Mouse (Mus musculus): ENCODE data around the gene Zfp710. TPM values are rescaled to one million over a fixed set of nuclear protein-coding genes. Genes with fewer than 3 reads are reported as not detected.

The Zfp710 gene
- polyA plus RNA-seq, 1 experiment from 2014 or later = 17.0 TPM

DNA sequence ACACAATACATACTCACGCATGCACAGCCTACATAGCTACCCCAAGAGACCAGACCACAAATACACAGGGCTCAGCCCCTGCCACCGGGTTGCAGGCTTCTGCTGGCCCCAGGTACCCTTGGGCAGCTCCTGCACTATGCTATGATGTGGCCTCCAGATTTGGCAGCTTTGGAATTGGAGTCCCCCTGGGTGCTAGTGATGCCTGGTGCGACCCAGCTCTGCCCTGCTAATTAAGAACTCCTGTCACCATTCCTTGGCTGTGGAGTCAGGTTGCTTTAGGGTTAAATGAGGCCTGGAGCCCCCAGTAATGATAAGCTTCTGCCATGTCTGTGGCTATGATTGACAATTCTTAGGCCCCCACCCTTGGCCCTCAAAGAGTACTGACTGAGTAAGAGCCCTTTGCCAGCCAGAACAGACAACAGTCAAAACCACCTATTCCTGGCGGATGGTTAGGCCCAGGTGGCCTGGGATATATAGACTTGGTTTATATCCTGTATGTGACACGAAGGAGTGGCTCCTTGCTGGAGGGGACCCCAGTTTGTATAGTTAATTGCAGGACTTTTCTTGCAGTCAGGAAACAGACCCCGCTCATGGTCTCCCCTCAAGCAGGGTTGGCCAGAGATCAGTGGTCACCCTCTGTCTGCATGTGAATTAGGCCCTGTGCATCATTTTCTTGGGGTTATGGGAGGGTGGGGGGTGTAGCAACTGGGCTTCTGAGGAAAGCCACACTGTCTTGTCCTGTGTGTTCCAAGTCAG is 52.5 kb downstream of the Zfp710 start:
- no peak overlapping the region for H3K4me2 ChIP-seq (ENCODE audit: low read length)
- H3K27me3 ChIP-seq (ENCODE audit: control insufficient read depth, insufficient read depth, low read length) = no peaks in the 10 kb centered on the region
- no peak for DNase-seq
- peak overlapping the region; percentile 82 for H3K27ac ChIP-seq (replicated peaks; ENCODE audit: low read depth, low read length)
- no peaks in the 10 kb centered on the region for H3K9me3 ChIP-seq (ENCODE audit: control insufficient read depth, low read length)
- peaks cover 45% of the 10 kb centered on the region for H3K4me1 ChIP-seq (ENCODE audit: control insufficient read depth, insufficient read depth, low read length)
- WGBS = 57% methylated on average over 6 of the region's 6 CpGs
- peaks cover 12% of the 10 kb centered on the region for H3K36me3 ChIP-seq (ENCODE audit: control insufficient read depth, insufficient read depth, low read length)
- no peak overlapping the region for H3K4me3 ChIP-seq (replicated peaks; ENCODE audit: low read depth, low read length)
- no peak for ATAC-seq (ENCODE audit: low FRiP score, low TSS enrichment)
- H3K9ac ChIP-seq (replicated peaks; ENCODE audit: low read length) = no peak overlapping the region

DNA sequence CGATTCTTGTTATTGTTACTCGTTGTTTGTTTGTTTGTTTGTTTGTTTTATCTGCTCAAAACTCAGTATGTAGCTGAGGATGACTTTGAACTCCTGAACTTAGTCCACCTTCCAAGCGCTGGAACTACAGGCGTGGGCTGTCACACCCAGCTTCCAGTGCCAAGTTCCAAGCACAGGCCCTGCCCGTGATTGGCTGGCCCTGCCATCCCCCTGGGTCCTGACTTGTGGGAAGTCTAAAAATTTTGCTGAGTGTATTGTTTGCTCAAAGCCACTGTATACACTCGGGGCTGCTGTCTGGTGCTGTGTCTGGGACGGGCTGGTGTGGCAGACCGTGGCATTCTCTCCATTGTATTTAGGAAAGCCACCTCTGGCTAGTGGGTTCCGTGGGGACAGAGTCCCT is 53.2 kb downstream of the Zfp710 start:
- Histone ChIP-seq H3K4me3 (replicated peaks; ENCODE audit: low read depth, low read length) (no peak overlapping the region), H3K9me3 (ENCODE audit: control insufficient read depth, low read length) (no peaks in the 10 kb centered on the region), H3K27ac (replicated peaks; ENCODE audit: low read depth, low read length) (0 out of 2 replicates have a peak overlapping the region, but pooled peaks have one; percentile 13), H3K27me3 (ENCODE audit: control insufficient read depth, insufficient read depth, low read length) (no peaks in the 10 kb centered on the region), H3K9ac (replicated peaks; ENCODE audit: low read length) (no peak overlapping the region), H3K36me3 (ENCODE audit: control insufficient read depth, insufficient read depth, low read length) (peaks cover 19% of the 10 kb centered on the region), H3K4me1 (ENCODE audit: control insufficient read depth, insufficient read depth, low read length) (peaks cover 40% of the 10 kb centered on the region), H3K4me2 (ENCODE audit: low read length) (no peak overlapping the region)
- ATAC-seq (ENCODE audit: low FRiP score, low TSS enrichment) (no peak), DNase-seq (no peak)
- WGBS = 72% methylated on average over 9 of the region's 9 CpGs

- no peak overlapping the region; the same call in 1 of the 2 replicates for H3K9ac ChIP-seq (replicated peaks; ENCODE audit: low read length)
- DNase-seq = no peak
- H3K27me3 ChIP-seq (ENCODE audit: control insufficient read depth, insufficient read depth, low read length) = no peaks in the 10 kb centered on the region
- no peak overlapping the region for H3K4me2 ChIP-seq (ENCODE audit: low read length)
- H3K9me3 ChIP-seq (ENCODE audit: control insufficient read depth, low read length) = no peaks in the 10 kb centered on the region
- H3K36me3 ChIP-seq (ENCODE audit: control insufficient read depth, insufficient read depth, low read length) = peaks cover 27% of the 10 kb centered on the region
- H3K27ac ChIP-seq (replicated peaks; ENCODE audit: low read depth, low read length) = peak overlapping the region; percentile 52
- H3K4me1 ChIP-seq (ENCODE audit: control insufficient read depth, insufficient read depth, low read length) = peaks cover 35% of the 10 kb centered on the region
- no peak for ATAC-seq (ENCODE audit: low FRiP score, low TSS enrichment)
- 37% methylated on average over 14 of the region's 14 CpGs for WGBS
- H3K4me3 ChIP-seq (replicated peaks; ENCODE audit: low read depth, low read length) = no peak overlapping the region
Observed at GRCm38 (mm10) chr7:80078792-80079301, 54.2 kb downstream of the Zfp710 start.

DNA sequence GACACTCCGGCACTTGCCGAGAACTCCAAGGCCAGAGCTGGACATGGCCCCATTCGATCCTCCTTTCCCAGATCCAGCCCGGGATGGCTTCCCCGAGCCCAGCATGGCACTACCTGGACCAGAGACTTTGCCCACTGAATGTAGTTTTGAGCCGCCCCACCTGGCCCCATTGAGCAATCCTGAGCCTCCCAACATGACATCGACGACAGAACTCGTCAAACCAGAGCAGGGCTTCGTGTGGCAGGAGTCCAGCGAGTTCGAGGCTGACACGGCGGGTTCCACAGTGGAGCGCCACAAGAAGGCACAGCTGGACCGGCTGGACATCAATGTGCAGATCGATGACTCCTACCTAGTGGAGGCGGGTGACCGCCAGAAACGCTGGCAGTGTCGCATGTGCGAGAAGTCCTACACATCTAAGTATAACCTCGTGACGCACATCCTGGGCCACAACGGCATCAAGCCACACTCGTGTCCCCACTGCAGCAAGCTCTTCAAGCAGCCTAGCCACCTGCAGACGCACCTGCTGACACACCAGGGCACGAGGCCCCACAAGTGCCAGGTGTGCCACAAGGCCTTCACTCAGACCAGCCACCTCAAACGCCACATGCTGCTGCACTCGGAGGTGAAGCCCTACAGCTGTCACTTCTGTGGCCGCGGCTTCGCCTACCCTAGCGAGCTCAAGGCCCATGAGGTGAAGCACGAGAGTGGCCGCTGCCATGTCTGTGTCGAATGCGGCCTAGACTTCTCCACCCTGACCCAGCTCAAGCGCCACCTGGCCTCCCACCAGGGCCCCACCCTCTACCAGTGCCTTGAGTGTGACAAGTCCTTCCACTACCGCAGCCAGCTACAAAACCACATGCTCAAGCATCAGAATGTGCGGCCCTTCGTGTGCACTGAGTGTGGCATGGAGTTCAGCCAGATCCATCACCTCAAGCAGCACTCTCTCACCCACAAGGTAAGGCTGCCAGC is 57.3 kb downstream of the Zfp710 start:
- DNase-seq (no peak), ATAC-seq (ENCODE audit: low FRiP score, low TSS enrichment) (no peak)
- Histone ChIP-seq H3K9me3 (ENCODE audit: control insufficient read depth, low read length) (no peaks in the 10 kb centered on the region), H3K36me3 (ENCODE audit: control insufficient read depth, insufficient read depth, low read length) (peaks cover 38% of the 10 kb centered on the region), H3K27ac (replicated peaks; ENCODE audit: low read depth, low read length) (no peak overlapping the region), H3K4me3 (replicated peaks; ENCODE audit: low read depth, low read length) (no peak overlapping the region), H3K27me3 (ENCODE audit: control insufficient read depth, insufficient read depth, low read length) (no peaks in the 10 kb centered on the region), H3K4me2 (ENCODE audit: low read length) (no peak overlapping the region), H3K9ac (replicated peaks; ENCODE audit: low read length) (no peak overlapping the region), H3K4me1 (ENCODE audit: control insufficient read depth, insufficient read depth, low read length) (peaks cover 9% of the 10 kb centered on the region)
- 95% methylated on average over 42 of the region's 42 CpGs for WGBS

DNA sequence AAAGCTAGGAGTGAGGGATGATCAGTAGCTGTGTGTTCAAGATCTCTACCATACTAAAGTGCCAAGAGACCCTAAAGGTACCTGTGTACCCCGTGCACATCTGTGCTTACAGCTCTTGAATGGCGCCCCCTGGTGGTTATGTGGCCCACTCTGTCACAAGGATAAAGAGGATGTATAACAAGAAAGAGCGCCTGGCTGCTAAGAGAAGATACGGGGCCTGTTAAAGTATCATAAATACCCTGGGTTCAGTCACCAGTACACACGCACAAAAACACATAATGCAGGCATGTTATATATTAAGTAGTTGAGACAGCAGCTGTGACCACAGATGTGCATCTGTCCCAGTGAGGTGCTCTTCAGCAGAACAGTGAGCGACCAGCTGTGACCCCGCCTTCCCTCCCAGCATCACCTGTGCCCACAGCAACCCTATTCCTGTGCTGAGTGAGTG is 59.9 kb downstream of the Zfp710 start:
- DNase-seq = peak; percentile 86
- peaks cover 61% of the 10 kb centered on the region for H3K36me3 ChIP-seq (ENCODE audit: control insufficient read depth, insufficient read depth, low read length)
- no peak overlapping the region for H3K4me2 ChIP-seq (ENCODE audit: low read length)
- no peaks in the 10 kb centered on the region for H3K4me1 ChIP-seq (ENCODE audit: control insufficient read depth, insufficient read depth, low read length)
- 60% methylated on average over 7 of the region's 7 CpGs for WGBS
- no peaks in the 10 kb centered on the region for H3K27me3 ChIP-seq (ENCODE audit: control insufficient read depth, insufficient read depth, low read length)
- H3K9ac ChIP-seq (replicated peaks; ENCODE audit: low read length) = no peak overlapping the region
- H3K9me3 ChIP-seq (ENCODE audit: control insufficient read depth, low read length) = no peaks in the 10 kb centered on the region
- H3K4me3 ChIP-seq (replicated peaks; ENCODE audit: low read depth, low read length) = no peak overlapping the region
- no peak overlapping the region for H3K27ac ChIP-seq (replicated peaks; ENCODE audit: low read depth, low read length)
- no peak for ATAC-seq (ENCODE audit: low FRiP score, low TSS enrichment)

- DNase-seq = no peak
- ATAC-seq (ENCODE audit: low FRiP score, low TSS enrichment) = no peak
- 87% methylated on average over 33 of the region's 33 CpGs for WGBS
- Histone ChIP-seq H3K9me3 (ENCODE audit: control insufficient read depth, low read length) (no peaks in the 10 kb centered on the region), H3K9ac (replicated peaks; ENCODE audit: low read length) (no peak overlapping the region), H3K27ac (replicated peaks; ENCODE audit: low read depth, low read length) (no peak overlapping the region), H3K36me3 (ENCODE audit: control insufficient read depth, insufficient read depth, low read length) (peaks cover 75% of the 10 kb centered on the region), H3K4me1 (ENCODE audit: control insufficient read depth, insufficient read depth, low read length) (no peaks in the 10 kb centered on the region), H3K4me2 (ENCODE audit: low read length) (no peak overlapping the region), H3K27me3 (ENCODE audit: control insufficient read depth, insufficient read depth, low read length) (no peaks in the 10 kb centered on the region), H3K4me3 (replicated peaks; ENCODE audit: low read depth, low read length) (no peak overlapping the region)
Observed at GRCm38 (mm10) chr7:80085970-80086715, 61.5 kb downstream of the Zfp710 start.

DNA sequence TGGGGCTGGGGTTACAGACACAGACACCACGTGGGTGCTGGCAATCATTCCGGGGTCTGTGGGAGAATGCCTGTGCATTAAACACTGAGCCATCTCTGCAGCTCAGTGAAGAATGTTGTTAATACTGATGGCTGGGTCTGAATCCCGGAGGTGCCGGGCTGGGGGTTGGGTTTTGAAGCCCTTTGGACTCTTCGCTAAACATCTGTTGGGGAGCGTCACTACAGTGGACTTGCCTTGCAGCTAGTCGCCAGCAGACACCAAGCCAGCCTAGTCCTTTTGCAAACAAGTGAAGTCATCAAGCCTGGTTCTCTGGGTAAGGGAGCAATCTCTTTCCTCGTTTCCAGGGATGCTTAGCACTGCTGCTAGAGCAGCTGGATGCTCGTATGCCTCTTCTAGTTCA is 63.6 kb downstream of the Zfp710 start:
- DNase-seq (no peak), ATAC-seq (ENCODE audit: low FRiP score, low TSS enrichment) (no peak)
- Histone ChIP-seq H3K4me3 (replicated peaks; ENCODE audit: low read depth, low read length) (no peak overlapping the region), H3K9me3 (ENCODE audit: control insufficient read depth, low read length) (no peaks in the 10 kb centered on the region), H3K9ac (replicated peaks; ENCODE audit: low read length) (no peak overlapping the region), H3K27me3 (ENCODE audit: control insufficient read depth, insufficient read depth, low read length) (no peaks in the 10 kb centered on the region), H3K36me3 (ENCODE audit: control insufficient read depth, insufficient read depth, low read length) (peaks cover 72% of the 10 kb centered on the region), H3K4me2 (ENCODE audit: low read length) (no peak overlapping the region), H3K27ac (replicated peaks; ENCODE audit: low read depth, low read length) (no peak overlapping the region), H3K4me1 (ENCODE audit: control insufficient read depth, insufficient read depth, low read length) (no peaks in the 10 kb centered on the region)
- 86% methylated on average over 9 of the region's 9 CpGs for WGBS
